Comparison of ENCODE assay signal across 7 mouse cellular contexts in genomic region chr13:51407541-51408217, GRCm38 (mm10). TPM values are rescaled to one million over a fixed set of nuclear protein-coding genes. Genes with fewer than 3 reads are reported as not detected.
DNase-seq lines count a peak whose midpoint lies in the region; ATAC-seq and TF ChIP-seq lines count a peak whose summit lies in the region.

No protein-coding gene starts in this region.

- no peaks in the 10 kb centered on the region for H3K36me3 ChIP-seq in lung, postnatal 0 days (ENCODE audit: insufficient read depth, low read length)
- no peaks in the 10 kb centered on the region for H3K36me3 ChIP-seq in forebrain, postnatal 0 days (ENCODE audit: insufficient read depth)
- H3K36me3 ChIP-seq in limb, embryonic 11.5 days (ENCODE audit: control insufficient read depth, insufficient read depth, low read length) = no peaks in the 10 kb centered on the region
- H3K36me3 ChIP-seq in stomach, embryonic 16.5 days (ENCODE audit: control insufficient read depth, insufficient read depth, low read length) = no peaks in the 10 kb centered on the region

- peak overlapping the region; percentile 47; the same call in 1 of the 2 replicates for H3K4me3 ChIP-seq in lung, postnatal 0 days (ENCODE audit: low read depth, low read length)
- no peak overlapping the region for H3K4me3 ChIP-seq in forebrain, postnatal 0 days (ENCODE audit: low read depth, low read length)
- peak overlapping the region; percentile 77 for H3K4me3 ChIP-seq in limb, embryonic 11.5 days (ENCODE audit: low read depth, low read length)
- H3K4me3 ChIP-seq in stomach, embryonic 16.5 days (replicated peaks; ENCODE audit: low read length) = peak overlapping the region; percentile 57

- TF ChIP-seq CTCF in lung, postnatal 0 days (IDR thresholded peaks at IDR 0.05) = no peak
- TF ChIP-seq CTCF in forebrain, postnatal 0 days (IDR thresholded peaks at IDR 0.05; ENCODE audit: low read depth) = no peak

- no peak for TF ChIP-seq EP300 in lung, postnatal 0 days (IDR thresholded peaks at IDR 0.05)

- H3K9me3 ChIP-seq in lung, postnatal 0 days (ENCODE audit: low read length) = no peaks in the 10 kb centered on the region
- H3K9me3 ChIP-seq in forebrain, postnatal 0 days (ENCODE audit: low read length) = no peaks in the 10 kb centered on the region
- no peaks in the 10 kb centered on the region for H3K9me3 ChIP-seq in limb, embryonic 11.5 days (ENCODE audit: control insufficient read depth, low read length)
- H3K9me3 ChIP-seq in stomach, embryonic 16.5 days (replicated peaks; ENCODE audit: control insufficient read depth, low read length) = no peaks in the 10 kb centered on the region

- no peak for ATAC-seq in lung, postnatal 0 days
- no peak for ATAC-seq in forebrain, postnatal 0 days
- no peak for ATAC-seq in limb, embryonic 11.5 days (ENCODE audit: insufficient number of reproducible peaks, low FRiP score, low TSS enrichment, low read depth)
- ATAC-seq in stomach, embryonic 16.5 days (ENCODE audit: insufficient read depth, low FRiP score) = 0 out of 2 replicates have a peak, but pooled peaks have one; percentile 14

- no peak overlapping the region for H3K9ac ChIP-seq in lung, postnatal 0 days (replicated peaks; ENCODE audit: low read depth)
- no peak overlapping the region for H3K9ac ChIP-seq in forebrain, postnatal 0 days
- peak overlapping the region; percentile 86 for H3K9ac ChIP-seq in limb, embryonic 11.5 days (ENCODE audit: low read length)
- H3K9ac ChIP-seq in stomach, embryonic 16.5 days (ENCODE audit: low read length) = 0 out of 2 replicates have a peak overlapping the region, but pooled peaks have one; percentile 76

- peak overlapping the region; percentile 57; the same call in 1 of the 2 replicates for H3K4me2 ChIP-seq in lung, postnatal 0 days (replicated peaks; ENCODE audit: low read depth, low read length)
- peak overlapping the region; percentile 54; the same call in 1 of the 2 replicates for H3K4me2 ChIP-seq in forebrain, postnatal 0 days (ENCODE audit: low read depth)
- H3K4me2 ChIP-seq in limb, embryonic 11.5 days (ENCODE audit: low read depth, severe bottlenecking) = peak overlapping the region; percentile 63; the same call in 1 of the 2 replicates
- H3K4me2 ChIP-seq in stomach, embryonic 16.5 days (ENCODE audit: low read depth, low read length) = peak overlapping the region; percentile 59

- 0 out of 2 replicates have a peak, but pooled peaks cover 4% of the 10 kb centered on the region for H3K27me3 ChIP-seq in lung, postnatal 0 days (replicated peaks; ENCODE audit: insufficient read depth, low read length)
- H3K27me3 ChIP-seq in forebrain, postnatal 0 days (ENCODE audit: insufficient read depth, low read length) = no peaks in the 10 kb centered on the region
- no peaks in the 10 kb centered on the region for H3K27me3 ChIP-seq in limb, embryonic 11.5 days (ENCODE audit: control insufficient read depth, insufficient read depth, low read length)
- H3K27me3 ChIP-seq in stomach, embryonic 16.5 days (ENCODE audit: control insufficient read depth, insufficient read depth, low read length) = no peaks in the 10 kb centered on the region

- H3K27ac ChIP-seq in lung, postnatal 0 days (ENCODE audit: low read length) = peak overlapping the region; percentile 51; the same call in 1 of the 2 replicates
- no peak overlapping the region for H3K27ac ChIP-seq in forebrain, postnatal 0 days (ENCODE audit: low read depth, low read length)
- 0 out of 2 replicates have a peak overlapping the region, but pooled peaks have one; percentile 15 for H3K27ac ChIP-seq in limb, embryonic 11.5 days (replicated peaks; ENCODE audit: low read depth, low read length)
- peak overlapping the region; percentile 43 for H3K27ac ChIP-seq in stomach, embryonic 16.5 days (ENCODE audit: low read length)

- DNase-seq in lung, postnatal 0 days (ENCODE audit: low spot score) = peak; percentile 57
- DNase-seq in lung, adult 18-20 months = no peak
- no peak for DNase-seq in forebrain, postnatal 0 days
- no peak for DNase-seq in limb, embryonic 11.5 days (ENCODE audit: low spot score)
- DNase-seq in frontal cortex, adult 2 months (ENCODE audit: extremely low spot score in 1 of 2, low spot score in 1 of 2) = no peak
- DNase-seq in kidney, postnatal 36 days = no peak

- WGBS in lung, postnatal 0 days = 37% methylated on average over 13 of the region's 13 CpGs
- WGBS in forebrain, postnatal 0 days = 40% methylated on average over 13 of the region's 13 CpGs
- WGBS in limb, embryonic 11.5 days = 22% methylated on average over 13 of the region's 13 CpGs
- 33% methylated on average over 13 of the region's 13 CpGs for WGBS in stomach, embryonic 16.5 days

- no peaks in the 10 kb centered on the region for H3K4me1 ChIP-seq in lung, postnatal 0 days (ENCODE audit: insufficient read depth, low read depth, low read length)
- peaks cover 11% of the 10 kb centered on the region; the same call in 1 of the 2 replicates for H3K4me1 ChIP-seq in forebrain, postnatal 0 days (ENCODE audit: insufficient read depth)
- peaks cover 32% of the 10 kb centered on the region for H3K4me1 ChIP-seq in limb, embryonic 11.5 days (ENCODE audit: control insufficient read depth, insufficient read depth, low read length)
- H3K4me1 ChIP-seq in stomach, embryonic 16.5 days (ENCODE audit: control insufficient read depth, insufficient read depth, low read length) = peaks cover 13% of the 10 kb centered on the region

RNA-seq across cellular contexts. Expression of gene S1pr3, which starts 0.8 kb away (rescaled TPM):
- polyA plus RNA-seq in lung, postnatal 0 days (2015; fragmentation: Nextera tagmentation; extraction: Ambion mirVana) = 44.5 and 51.3 TPM in 2 replicates
- total RNA-seq in forebrain, postnatal 0 days (2014; rRNA removed) = 4.2 and 8.4 TPM in 2 replicates
- polyA plus RNA-seq in forebrain, postnatal 0 days (2015; fragmentation: Nextera tagmentation; extraction: Ambion mirVana) = 7.4 and 9.6 TPM in 2 replicates
- polyA plus RNA-seq in limb, embryonic 11.5 days (2014; fragmentation: Nextera tagmentation; extraction: Ambion mirVana) = 126 and 129 TPM in 2 replicates
- 36.8 and 37.0 TPM in 2 replicates for polyA plus RNA-seq in stomach, embryonic 16.5 days (2015; fragmentation: Nextera tagmentation; extraction: Ambion mirVana)
- 6.2 and 6.3 TPM in 2 replicates for polyA plus RNA-seq in frontal cortex, adult 2 months (2012; rRNA removed)

Comparison
In these comparisons a context has a peak if more than half of its experiments do, and no peak if none do; other contexts are left out.
1. H3K9ac ChIP-seq: peak in limb, embryonic 11.5 days (single experiment) and stomach, embryonic 16.5 days (single experiment); none in lung, postnatal 0 days (single experiment) and forebrain, postnatal 0 days (single experiment).
2. Peak in every context shown above with its lines, with median percentiles within 50 percentile points of each other: H3K4me2 ChIP-seq.